Comparison of ENCODE assay signal across 18 mouse cellular contexts in the genomic region with DNA sequence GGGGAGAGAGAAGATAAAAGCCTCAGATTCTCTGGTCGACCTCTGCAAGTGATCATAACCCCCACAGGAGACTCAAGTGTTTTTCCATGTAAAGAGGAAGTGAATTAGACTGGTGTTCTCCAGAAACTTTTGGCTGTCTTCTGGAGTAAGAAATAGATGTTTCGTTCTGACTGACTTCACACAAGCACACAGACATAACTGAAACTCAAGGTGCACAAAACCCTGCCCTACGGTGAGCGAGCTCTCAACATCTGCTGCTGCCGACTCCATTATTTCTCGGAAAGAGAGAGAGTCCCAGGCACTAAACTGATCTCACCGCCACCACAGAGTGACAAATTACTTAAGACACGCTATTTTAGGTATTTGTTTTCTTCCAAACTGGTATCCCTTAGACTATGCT.
DNase-seq lines count a peak whose midpoint lies in the region; ATAC-seq lines count a peak whose summit lies in the region.
"Had no signal": no experiment of that assay in that cellular context is flagged by ENCODE, and none has a peak within 500 bp of the region (broad histone marks: within the 10 kb centered on the region; RNA-seq: fewer than 3 reads in every experiment).

No protein-coding gene starts in this region.

- H3K4me2 ChIP-seq in heart, embryonic 12.5 days = peak overlapping the region; percentile 43; the same call in 1 of the 2 replicates
- no peak overlapping the region for H3K4me2 ChIP-seq in limb, embryonic 13.5 days (replicated peaks)
- H3K4me2 ChIP-seq: embryonic facial prominence, embryonic 12.5 days; hindbrain, embryonic 15.5 days; neural tube, embryonic 12.5 days had no signal

- no peak overlapping the region for H3K9ac ChIP-seq in heart, embryonic 12.5 days
- H3K9ac ChIP-seq in limb, embryonic 13.5 days = 0 out of 2 replicates have a peak overlapping the region, but pooled peaks have one; percentile 25
- H3K9ac ChIP-seq: embryonic facial prominence, embryonic 12.5 days; forebrain, postnatal 0 days; hindbrain, embryonic 15.5 days; neural tube, embryonic 12.5 days had no signal

- no peaks in the 10 kb centered on the region for H3K27me3 ChIP-seq in heart, embryonic 12.5 days (replicated peaks)
- no peaks in the 10 kb centered on the region for H3K27me3 ChIP-seq in limb, embryonic 13.5 days
- no peaks in the 10 kb centered on the region for H3K27me3 ChIP-seq in limb, embryonic 10.5 days (ENCODE audit: low read depth, poor library complexity, severe bottlenecking)
- H3K27me3 ChIP-seq: embryonic facial prominence, embryonic 12.5 days; hindbrain, embryonic 15.5 days; neural tube, embryonic 12.5 days had no signal

- peaks cover 62% of the 10 kb centered on the region for H3K4me1 ChIP-seq in heart, embryonic 12.5 days (replicated peaks)
- H3K4me1 ChIP-seq in limb, embryonic 13.5 days = peaks cover 70% of the 10 kb centered on the region
- peaks cover 66% of the 10 kb centered on the region for H3K4me1 ChIP-seq in limb, embryonic 10.5 days

- no peaks in the 10 kb centered on the region; the same call in 1 of the 2 replicates for H3K36me3 ChIP-seq in heart, embryonic 12.5 days
- no peaks in the 10 kb centered on the region for H3K36me3 ChIP-seq in limb, embryonic 13.5 days
- H3K36me3 ChIP-seq in limb, embryonic 10.5 days = no peaks in the 10 kb centered on the region
- H3K36me3 ChIP-seq: embryonic facial prominence, embryonic 12.5 days; hindbrain, embryonic 15.5 days; neural tube, embryonic 12.5 days had no signal

- ATAC-seq in heart, embryonic 12.5 days (ENCODE audit: insufficient number of reproducible peaks, low FRiP score) = no peak
- no peak for ATAC-seq in limb, embryonic 13.5 days (ENCODE audit: low FRiP score, low read depth)
- ATAC-seq: forebrain, postnatal 0 days had no signal

- 40% methylated on average over 8 of the region's 8 CpGs for WGBS in heart, embryonic 12.5 days
- 27% methylated on average over 8 of the region's 8 CpGs for WGBS in limb, embryonic 13.5 days
- 39% methylated on average over 8 of the region's 8 CpGs for WGBS in limb, embryonic 10.5 days

- no peaks in the 10 kb centered on the region for H3K9me3 ChIP-seq in heart, embryonic 12.5 days (replicated peaks)
- no peaks in the 10 kb centered on the region for H3K9me3 ChIP-seq in limb, embryonic 13.5 days
- H3K9me3 ChIP-seq in limb, embryonic 10.5 days (replicated peaks) = no peaks in the 10 kb centered on the region
- H3K9me3 ChIP-seq: embryonic facial prominence, embryonic 12.5 days; hindbrain, embryonic 15.5 days; midbrain, embryonic 10.5 days; neural tube, embryonic 12.5 days had no signal

- no peak overlapping the region for H3K27ac ChIP-seq in heart, embryonic 12.5 days (ENCODE audit: poor library complexity, severe bottlenecking)
- H3K27ac ChIP-seq in limb, embryonic 13.5 days = no peak overlapping the region
- no peak overlapping the region for H3K27ac ChIP-seq in limb, embryonic 10.5 days
- H3K27ac ChIP-seq: embryonic facial prominence, embryonic 12.5 days; hindbrain, embryonic 15.5 days; midbrain, embryonic 10.5 days; neural tube, embryonic 12.5 days had no signal

- no peak for DNase-seq in heart, adult 9 months (ENCODE audit: low spot score in 2 of 2)
- no peak for DNase-seq in limb, embryonic 10.5 days (ENCODE audit: low spot score)
- DNase-seq in induced T-regulatory cell, adult 2 months (ENCODE audit: low read depth) = peak; percentile 64
- no peak for DNase-seq in spleen, adult 18-20 months
- no peak for DNase-seq in adrenal gland, postnatal 25 days
- DNase-seq: adrenal gland, postnatal 14 days; cerebellum, adult 2 months; forebrain, postnatal 0 days; heart, postnatal 10 days; kidney, adult 9 months; lung, adult 18-20 months; thymus, postnatal 36 days had no signal

- H3K4me3 ChIP-seq in heart, embryonic 12.5 days = no peak overlapping the region
- no peak overlapping the region for H3K4me3 ChIP-seq in limb, embryonic 13.5 days
- no peak overlapping the region for H3K4me3 ChIP-seq in limb, embryonic 10.5 days
- H3K4me3 ChIP-seq: embryonic facial prominence, embryonic 12.5 days; hindbrain, embryonic 15.5 days; midbrain, embryonic 10.5 days; neural tube, embryonic 12.5 days had no signal
